Mouse (Mus musculus) spleen, adult 2 months (tissue): Measurements from ENCODE around the gene D6Ertd527e. TPM values are rescaled to one million over a fixed set of nuclear protein-coding genes. Genes with fewer than 3 reads are reported as not detected.

Experiments used
- DNase-seq, 2 experiments: peaks; one replicate each; pipeline versions ENCODE4 v3.0.0 to v3.0.0-alpha.2; 2012 to 2021; ENCODE audit warnings: low spot score in 2 of 2, low read depth in 1 of 2
- H3K27ac ChIP-seq: fragments of 200-500 bp; 2 replicates; pipeline ENCODE4 v1.5.1; 2012; ENCODE audit warnings: low read length, inconsistent platforms; ENCODE audit not compliant: insufficient read depth
- H3K27me3 ChIP-seq: fragments of 200-500 bp; 2 replicates; pipeline ENCODE4 v1.6.1; 2012; ENCODE audit warnings: mild to moderate bottlenecking, moderate library complexity, low read length, inconsistent platforms; ENCODE audit not compliant: control insufficient read depth, insufficient read depth
- H3K36me3 ChIP-seq: fragments of 200-500 bp; 2 replicates; pipeline ENCODE4 v1.6.1; 2012; ENCODE audit warnings: mild to moderate bottlenecking, low read length, inconsistent platforms; ENCODE audit not compliant: control insufficient read depth, insufficient read depth
- H3K4me1 ChIP-seq: fragments of 200-500 bp; 2 replicates; pipeline ENCODE4 v1.6.1; 2011; ENCODE audit warnings: inconsistent platforms; ENCODE audit not compliant: control insufficient read depth, insufficient read depth, insufficient read length
- H3K4me3 ChIP-seq: fragments of 200-500 bp; 2 replicates; pipeline ENCODE4 v1.5.1; 2011; ENCODE audit warnings: mild to moderate bottlenecking, inconsistent platforms; ENCODE audit not compliant: insufficient read depth, insufficient read length; ENCODE audit errors: extremely low read depth
- CTCF ChIP-seq: fragments of 200-500 bp; IDR thresholded peaks from 2 replicates; pipeline ENCODE4 v1.5.1; 2011; ENCODE audit warnings: mild to moderate bottlenecking, inconsistent platforms; ENCODE audit not compliant: insufficient read depth, insufficient read length, insufficient replicate concordance; ENCODE audit errors: extremely low read depth
- POLR2A ChIP-seq: fragments of 200-500 bp; IDR thresholded peaks from 2 replicates; pipeline ENCODE4 v1.6.1; 2011; ENCODE audit warnings: low read depth, low read length, inconsistent platforms
- WGBS: fragments of 180-500 bp; shearing (Covaris S2); methylation state at CpG from one replicate; pipeline ENCODE4 v1.1.7; 2018; 5-methylcytosine and 5-hydroxymethylcytosine counted together
- polyA plus RNA-seq: library from polyadenylated mRNA; depleted of rRNA; stranded (reverse); fragments of >200 nt; gene quantifications from 2 replicates; pipeline ENCODE4 v1.2.3, GENCODE M21; 2012; rRNA removed

Gene D6Ertd527e
- 0.90 and 2.9 TPM in 2 replicates for polyA plus RNA-seq

GRCm38 (mm10) chr6:87104123-87104796 lies at the start of gene D6Ertd527e:
Gene D6Ertd527e, plus strand, starts transcription at chr6:87104746.
- no peak for DNase-seq
- Histone ChIP-seq H3K27me3 (no peaks in the 10 kb centered on the region), H3K4me1 (no peaks in the 10 kb centered on the region), H3K36me3 (no peaks in the 10 kb centered on the region), H3K4me3 (no peak within 1 kb of the TSS), H3K27ac (no peak within 1 kb of the TSS)
- TF ChIP-seq CTCF: no peak
- TF ChIP-seq POLR2A: no peak
- WGBS: 84% methylated on average over 11 of the region's 11 CpGs

GRCm38 (mm10) chr6:87059754-87060153 lies 44.8 kb upstream of the D6Ertd527e start:
- no peak overlapping the region for H3K27ac ChIP-seq
- no peaks in the 10 kb centered on the region for H3K4me1 ChIP-seq
- 88% methylated on average over 1 of the region's 1 CpGs for WGBS
- H3K4me3 ChIP-seq: no peak overlapping the region
- TF ChIP-seq CTCF: no peak
- TF ChIP-seq POLR2A: no peak
- H3K27me3 ChIP-seq: no peaks in the 10 kb centered on the region
- H3K36me3 ChIP-seq: peaks cover 32% of the 10 kb centered on the region
- DNase-seq: no peak

- no peaks in the 10 kb centered on the region for H3K27me3 ChIP-seq
- peaks cover 31% of the 10 kb centered on the region for H3K36me3 ChIP-seq
- no peak overlapping the region for H3K27ac ChIP-seq
- DNase-seq: no peak
- TF ChIP-seq CTCF (no peak), POLR2A (no peak)
- WGBS: 93% methylated on average over 4 of the region's 4 CpGs
- H3K4me1 ChIP-seq: no peaks in the 10 kb centered on the region; the same call in 1 of the 2 replicates
- H3K4me3 ChIP-seq: no peak overlapping the region
These were observed 41.0 kb upstream of the D6Ertd527e start for GRCm38 (mm10) chr6:87063586-87063985.

GRCm38 (mm10) chr6:87068209-87068608 lies 36.3 kb upstream of the D6Ertd527e start:
- 59% methylated on average over 2 of the region's 2 CpGs for WGBS
- Histone ChIP-seq H3K4me3 (no peak overlapping the region), H3K4me1 (no peaks in the 10 kb centered on the region; the same call in 1 of the 2 replicates), H3K36me3 (peaks cover 30% of the 10 kb centered on the region), H3K27ac (no peak overlapping the region), H3K27me3 (no peaks in the 10 kb centered on the region)
- no peak for DNase-seq
- TF ChIP-seq CTCF: no peak
- TF ChIP-seq POLR2A: no peak

GRCm38 (mm10) chr6:87069195-87069900 lies 35.2 kb upstream of the D6Ertd527e start:
- Histone ChIP-seq H3K27ac (peak overlapping the region; percentile 18; the same call in 1 of the 2 replicates), H3K4me3 (no peak overlapping the region), H3K4me1 (no peaks in the 10 kb centered on the region; the same call in 1 of the 2 replicates), H3K36me3 (peaks cover 27% of the 10 kb centered on the region), H3K27me3 (no peaks in the 10 kb centered on the region)
- no peak for TF ChIP-seq CTCF
- TF ChIP-seq POLR2A: no peak
- WGBS: 82% methylated on average over 7 of the region's 7 CpGs
- no peak for DNase-seq

GRCm38 (mm10) chr6:87070641-87071040 lies 33.9 kb upstream of the D6Ertd527e start:
- H3K4me1 ChIP-seq: peaks cover 4% of the 10 kb centered on the region; the same call in 1 of the 2 replicates
- peaks cover 26% of the 10 kb centered on the region for H3K36me3 ChIP-seq
- DNase-seq: no peak
- no peak overlapping the region for H3K4me3 ChIP-seq
- no peak overlapping the region for H3K27ac ChIP-seq
- no peaks in the 10 kb centered on the region for H3K27me3 ChIP-seq
- TF ChIP-seq CTCF (no peak), POLR2A (no peak)
- 83% methylated on average over 4 of the region's 4 CpGs for WGBS
